Mouse (Mus musculus) stomach, postnatal 0 days (tissue): ENCODE results near the gene Tnik. TPM values are rescaled to one million over a fixed set of nuclear protein-coding genes. Genes with fewer than 3 reads are reported as not detected.

Experiments used
- ATAC-seq: fragments of 200-750 bp; cut with Nextera tagmentation; 2 replicates; pipeline ENCODE4 v1.8.0; 2017; ENCODE audit not compliant: low FRiP score, low TSS enrichment
- DNase-seq: peaks from one replicate; pipeline ENCODE4 v3.0.0-alpha.2; 2016; ENCODE audit warnings: low spot score
- H3K27ac ChIP-seq: fragments of 300-500 bp; sonication (generic); replicated peaks from 2 replicates; pipeline ENCODE4 v1.5.1; 2014; ENCODE audit warnings: mild to moderate bottlenecking, control low read depth
- H3K27me3 ChIP-seq: fragments of 300-500 bp; sonication (generic); 2 replicates; pipeline ENCODE4 v1.6.1; 2014; ENCODE audit warnings: low read length; ENCODE audit not compliant: control insufficient read depth, insufficient read depth
- H3K36me3 ChIP-seq: fragments of 300-500 bp; sonication (generic); 2 replicates; pipeline ENCODE4 v1.6.1; 2014; ENCODE audit warnings: low read length, mixed read lengths; ENCODE audit not compliant: control insufficient read depth, insufficient read depth
- H3K4me1 ChIP-seq: fragments of 300-500 bp; sonication (generic); replicated peaks from 2 replicates; pipeline ENCODE4 v1.6.1; 2014; ENCODE audit warnings: antibody characterized with exemption; ENCODE audit not compliant: control insufficient read depth, insufficient read depth
- H3K4me2 ChIP-seq: fragments of 300-500 bp; sonication (generic); replicated peaks from 2 replicates; pipeline ENCODE4 v1.6.1; 2014; ENCODE audit warnings: low read depth, mild to moderate bottlenecking, control low read depth, moderate library complexity
- H3K4me3 ChIP-seq: fragments of 300-500 bp; sonication (generic); 2 replicates; pipeline ENCODE4 v1.5.1; 2014; ENCODE audit warnings: low read depth, low read length, control low read depth
- H3K9ac ChIP-seq: fragments of 300-500 bp; sonication (generic); 2 replicates; pipeline ENCODE4 v1.6.1; 2014; ENCODE audit warnings: mild to moderate bottlenecking, low read length, control low read depth, mixed read lengths
- H3K9me3 ChIP-seq: fragments of 300-500 bp; sonication (generic); 2 replicates; pipeline ENCODE4 v1.6.1; 2016; ENCODE audit warnings: low read length; ENCODE audit not compliant: control insufficient read depth
- CTCF ChIP-seq: IDR thresholded peaks from 2 replicates; pipeline ENCODE4 v1.5.1; 2016; ENCODE audit warnings: antibody characterized with exemption, low read depth, mild to moderate bottlenecking, moderate library complexity
- EP300 ChIP-seq: optimal IDR thresholded peaks from 2 replicates; pipeline ENCODE3; 2016; ENCODE audit warnings: antibody characterized with exemption
- WGBS: fragments of 180-500 bp; shearing (Covaris S2); extraction: QIAGEN DNeasy Blood & Tissue Kit; methylation state at CpG from one replicate; pipeline ENCODE4 v1.1.7; 2014; 5-methylcytosine and 5-hydroxymethylcytosine counted together
- polyA plus RNA-seq: library from polyadenylated mRNA; unstranded; fragments of >200 nt; fragmentation: Nextera tagmentation; extraction: Ambion mirVana; gene quantifications from 2 replicates; pipeline ENCODE4 v1.2.1, GENCODE M21; 2015

Gene Tnik
- polyA plus RNA-seq, 1 experiment from 2014 or later = 4.6 TPM

DNA sequence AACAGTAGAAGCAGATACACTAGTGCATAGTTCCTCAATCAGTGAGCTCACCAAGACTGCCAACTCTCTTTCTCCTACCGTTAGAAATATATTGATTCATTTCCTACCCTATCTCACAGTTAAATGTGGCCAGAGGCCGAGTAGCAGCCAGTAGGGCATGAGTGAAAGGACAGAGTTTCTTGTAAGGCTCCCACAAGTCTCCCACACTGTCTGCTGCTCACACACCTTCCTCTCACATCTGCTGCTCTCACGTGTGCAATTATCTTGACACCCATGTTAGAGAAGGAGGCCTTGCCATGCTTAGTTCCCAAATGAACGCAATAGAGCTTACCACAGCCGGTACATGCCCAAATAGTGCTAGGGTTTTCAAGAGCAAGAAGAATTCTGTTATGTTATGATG, 169.3 kb downstream of the Tnik start:
- WGBS = 88% methylated on average over 5 of the region's 5 CpGs
- no peak for ATAC-seq
- TF ChIP-seq EP300 (no peak), CTCF (no peak)

GRCm38 (mm10) chr3:28435478-28435877, 172.5 kb downstream of the Tnik start:
- no peak for TF ChIP-seq CTCF
- TF ChIP-seq EP300 = no peak
- no peak overlapping the region for H3K4me3 ChIP-seq
- H3K27ac ChIP-seq = no peak overlapping the region
- no peaks in the 10 kb centered on the region for H3K9me3 ChIP-seq
- 90% methylated on average over 5 of the region's 5 CpGs for WGBS
- no peak overlapping the region for H3K9ac ChIP-seq
- H3K27me3 ChIP-seq = no peaks in the 10 kb centered on the region
- ATAC-seq (no peak), DNase-seq (no peak)
- H3K36me3 ChIP-seq = no peaks in the 10 kb centered on the region
- H3K4me1 ChIP-seq = no peaks in the 10 kb centered on the region
- no peak overlapping the region for H3K4me2 ChIP-seq

More for the DNA sequence above, 169.3 kb downstream of the Tnik start:
- Histone ChIP-seq H3K27me3 (no peaks in the 10 kb centered on the region), H3K4me1 (no peaks in the 10 kb centered on the region), H3K4me2 (no peak overlapping the region), H3K36me3 (no peaks in the 10 kb centered on the region), H3K9ac (no peak overlapping the region), H3K9me3 (no peaks in the 10 kb centered on the region), H3K4me3 (no peak overlapping the region), H3K27ac (no peak overlapping the region)
- no peak for DNase-seq

- WGBS = 44% methylated on average over 5 of the region's 5 CpGs
- no peak for ATAC-seq
These were observed 174.4 kb downstream of the Tnik start for GRCm38 (mm10) chr3:28437429-28437828.

DNA sequence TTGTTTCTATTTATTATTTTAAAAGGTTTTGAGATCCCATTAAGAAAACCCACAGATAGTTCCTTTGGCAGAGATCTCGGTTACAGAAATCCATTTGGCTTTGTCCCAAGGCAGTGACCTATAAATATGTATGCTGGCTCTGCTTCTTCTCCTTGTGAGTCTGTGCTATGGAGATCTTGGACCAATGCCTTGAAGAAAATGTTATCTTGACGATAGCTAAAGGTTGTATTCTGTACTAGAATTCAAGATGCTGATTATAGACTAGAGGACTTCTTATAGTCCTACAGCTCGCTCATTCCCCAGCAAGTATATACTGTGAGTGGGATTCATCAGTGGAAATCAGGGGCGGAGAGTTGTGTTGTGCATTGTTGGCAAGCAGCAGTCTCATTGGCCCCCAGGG, 178.5 kb downstream of the Tnik start:
- H3K9ac ChIP-seq = no peak overlapping the region
- H3K4me2 ChIP-seq = no peak overlapping the region
- H3K4me3 ChIP-seq = no peak overlapping the region
- whole genome bisulfite sequencing = 45% methylated on average over 4 of the region's 4 CpGs
- DNase-seq (no peak), ATAC-seq (no peak)
- no peak overlapping the region for H3K27ac ChIP-seq
- no peaks in the 10 kb centered on the region for H3K9me3 ChIP-seq
- H3K36me3 ChIP-seq = no peaks in the 10 kb centered on the region
- no peaks in the 10 kb centered on the region for H3K4me1 ChIP-seq
- no peaks in the 10 kb centered on the region for H3K27me3 ChIP-seq
- TF ChIP-seq CTCF (no peak), EP300 (no peak)

More at GRCm38 (mm10) chr3:28437429-28437828, 174.4 kb downstream of the Tnik start:
- Histone ChIP-seq H3K4me3 (no peak overlapping the region), H3K9me3 (no peaks in the 10 kb centered on the region), H3K27me3 (no peaks in the 10 kb centered on the region), H3K4me2 (no peak overlapping the region), H3K27ac (no peak overlapping the region), H3K36me3 (no peaks in the 10 kb centered on the region), H3K4me1 (no peaks in the 10 kb centered on the region), H3K9ac (no peak overlapping the region)
- no peak for DNase-seq
- TF ChIP-seq EP300 = no peak
- no peak for TF ChIP-seq CTCF

DNA sequence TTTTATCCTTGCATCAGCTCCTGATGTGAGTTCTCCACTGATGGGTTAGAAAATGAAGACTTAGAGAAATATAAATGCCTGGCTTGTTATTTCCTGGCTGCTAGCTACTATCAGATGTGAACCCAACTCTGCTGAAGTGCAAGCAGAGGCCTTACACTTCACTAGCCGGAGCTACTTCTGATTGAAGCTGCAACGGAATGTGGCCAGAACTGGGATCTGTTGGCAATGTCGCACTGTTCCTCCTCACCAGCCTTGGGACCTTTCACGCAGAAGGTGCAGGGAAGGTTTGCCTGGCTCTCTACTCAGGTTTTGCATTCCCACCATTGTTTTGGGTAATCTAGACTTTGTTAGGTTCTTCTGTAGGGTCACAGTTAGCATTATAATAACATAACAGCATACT, 179.1 kb downstream of the Tnik start:
- DNase-seq = no peak
- Histone ChIP-seq H3K27me3 (no peaks in the 10 kb centered on the region), H3K4me1 (no peaks in the 10 kb centered on the region), H3K9me3 (no peaks in the 10 kb centered on the region), H3K27ac (no peak overlapping the region), H3K4me3 (no peak overlapping the region), H3K4me2 (no peak overlapping the region), H3K36me3 (no peaks in the 10 kb centered on the region), H3K9ac (no peak overlapping the region)
- 85% methylated on average over 4 of the region's 4 CpGs for WGBS
- no peak for TF ChIP-seq CTCF
- TF ChIP-seq EP300 = no peak
- ATAC-seq = no peak

DNA sequence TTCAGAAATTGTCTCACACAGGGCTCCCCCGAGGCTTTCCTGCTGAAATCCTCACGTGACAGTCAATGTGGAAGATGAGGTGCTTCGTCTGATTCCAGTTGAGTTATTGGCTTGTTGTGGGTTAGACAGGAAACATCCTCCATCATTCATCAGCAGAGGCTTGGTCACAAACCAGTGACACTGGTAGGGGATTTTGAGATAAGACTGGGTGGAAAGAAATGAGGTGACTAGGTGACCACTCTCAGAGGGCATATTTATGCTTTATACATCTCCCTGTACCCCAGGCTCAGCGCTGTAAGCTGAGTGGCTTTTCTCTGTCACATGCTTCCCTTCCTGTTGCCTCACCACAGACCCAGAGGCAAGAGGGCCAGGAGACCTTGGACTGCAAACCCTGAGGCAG, 184.9 kb downstream of the Tnik start:
- H3K9me3 ChIP-seq = no peaks in the 10 kb centered on the region
- H3K27me3 ChIP-seq = no peaks in the 10 kb centered on the region
- H3K9ac ChIP-seq = no peak overlapping the region
- H3K4me3 ChIP-seq = no peak overlapping the region
- no peak overlapping the region for H3K27ac ChIP-seq
- DNase-seq (no peak), ATAC-seq (no peak)
- H3K4me1 ChIP-seq = no peaks in the 10 kb centered on the region
- no peak overlapping the region for H3K4me2 ChIP-seq
- WGBS = 77% methylated on average over 4 of the region's 4 CpGs
- no peaks in the 10 kb centered on the region for H3K36me3 ChIP-seq
- TF ChIP-seq EP300 = no peak
- no peak for TF ChIP-seq CTCF
